Mouse (Mus musculus): Measurements from ENCODE around the gene Aif1l.

DNA sequence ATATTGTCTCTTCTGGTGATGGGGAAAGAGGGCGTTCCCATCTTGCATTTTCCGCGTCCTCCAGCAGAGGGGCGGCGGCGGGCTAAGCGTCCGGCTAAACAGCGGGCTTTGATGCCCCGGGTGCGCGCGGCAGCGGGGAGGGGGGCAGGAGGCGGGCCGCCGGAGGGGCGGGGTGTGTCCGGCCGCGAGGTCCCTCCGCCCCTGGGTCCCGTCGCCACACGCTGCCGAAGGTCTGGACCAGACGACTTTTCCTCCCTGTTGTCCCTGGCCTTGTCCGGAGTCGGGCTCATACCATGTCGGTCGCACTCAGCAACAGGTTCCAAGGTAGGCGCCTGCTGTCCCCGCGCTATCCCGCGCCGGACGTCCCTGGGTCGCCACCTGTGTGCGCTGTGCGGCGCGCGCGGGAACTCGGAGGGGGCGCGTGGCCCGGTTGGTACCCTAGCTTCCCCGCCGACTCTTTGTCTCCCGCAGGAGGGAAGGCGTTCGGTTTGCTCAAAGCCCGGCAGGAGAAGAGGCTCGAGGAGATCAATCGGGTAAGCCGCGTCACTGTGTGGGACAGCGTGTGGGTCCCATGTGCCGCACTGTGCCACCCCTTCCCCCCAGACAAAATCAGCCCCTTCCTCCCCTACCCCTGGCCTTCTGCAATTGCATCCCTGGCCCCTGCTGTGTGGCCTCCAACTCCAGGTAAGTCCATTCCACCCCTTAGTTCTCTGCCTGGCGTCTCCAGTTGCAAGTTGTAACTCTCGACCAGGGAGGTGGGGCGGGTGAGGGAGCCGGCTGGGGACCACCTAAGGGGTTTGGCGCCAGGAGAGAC, at the start of gene Aif1l:
- no peak for TF ChIP-seq CTCF (IDR thresholded peaks at IDR 0.05; ENCODE audit: insufficient read depth, low read depth, low read length)
- TF ChIP-seq POLR2A (IDR thresholded peaks at IDR 0.05; ENCODE audit: insufficient read depth, low read depth, low read length): no peak

Data from olfactory bulb, adult 2 months (tissue).